Mouse (Mus musculus) lung, adult 2 months (tissue): ENCODE data around the gene Pou4f1. TPM values are rescaled to one million over a fixed set of nuclear protein-coding genes. Genes with fewer than 3 reads are reported as not detected.
"Not testable (repeated sequence)": the region's sequence is repeated elsewhere in the genome, so short reads cannot be mapped to it uniquely, and the experiment has no call there.

Source experiments
- DNase-seq: peaks from one replicate; pipeline ENCODE4 v3.0.0; 2022
- H3K4me1 ChIP-seq: fragments of 200-500 bp; 2 replicates; pipeline ENCODE4 v1.6.1; 2011; ENCODE audit warnings: low read length; ENCODE audit not compliant: control insufficient read depth, insufficient read depth
- H3K4me3 ChIP-seq: fragments of 200-500 bp; replicated peaks from 2 replicates; pipeline ENCODE3; 2011; ENCODE audit warnings: low read depth, mild to moderate bottlenecking, control low read depth, low read length; ENCODE audit errors: extremely low read depth
- CTCF ChIP-seq: fragments of 200-500 bp; IDR thresholded peaks from 2 replicates; pipeline ENCODE4 v1.5.1; 2011; ENCODE audit warnings: mild to moderate bottlenecking, low read length, control low read depth; ENCODE audit not compliant: insufficient read depth
- POLR2A ChIP-seq: fragments of 200-500 bp; IDR thresholded peaks from 2 replicates; pipeline ENCODE4 v1.6.1; 2011; ENCODE audit warnings: low read depth, mild to moderate bottlenecking, control low read depth, low read length, borderline replicate concordance; ENCODE audit errors: extremely low read depth
- WGBS: fragments of 180-500 bp; shearing (Covaris S2); methylation state at CpG from one replicate; pipeline ENCODE4 v1.1.7; 2018; 5-methylcytosine and 5-hydroxymethylcytosine counted together
- polyA plus RNA-seq: library from polyadenylated mRNA; depleted of rRNA; stranded (reverse); fragments of >200 nt; gene quantifications from 2 replicates; pipeline ENCODE4 v1.2.3, GENCODE M21; 2012; rRNA removed

Pou4f1 gene
- polyA plus RNA-seq: 0.06 TPM in 2 replicates

GRCm38 (mm10) chr14:104467966-104468622, at the start of gene Pou4f1:
Pou4f1 (minus strand) TSS chr14:104467999.
- DNase-seq: no peak
- Histone ChIP-seq H3K4me1 (peaks cover 7% of the 10 kb centered on the region), H3K4me3 (peak within 1 kb of the TSS; percentile 10)
- TF ChIP-seq CTCF (no peak), POLR2A (no peak)
- under 1% methylated on average over 62 of the region's 62 CpGs for WGBS

- H3K4me3 ChIP-seq: no peak overlapping the region
- DNase-seq: no peak
- TF ChIP-seq POLR2A (no peak), CTCF (no peak)
- WGBS: 80% methylated on average over 1 of the region's 1 CpGs
- H3K4me1 ChIP-seq: no peaks in the 10 kb centered on the region
These were observed 43.9 kb upstream of the Pou4f1 start for GRCm38 (mm10) chr14:104511664-104512063.

DNA sequence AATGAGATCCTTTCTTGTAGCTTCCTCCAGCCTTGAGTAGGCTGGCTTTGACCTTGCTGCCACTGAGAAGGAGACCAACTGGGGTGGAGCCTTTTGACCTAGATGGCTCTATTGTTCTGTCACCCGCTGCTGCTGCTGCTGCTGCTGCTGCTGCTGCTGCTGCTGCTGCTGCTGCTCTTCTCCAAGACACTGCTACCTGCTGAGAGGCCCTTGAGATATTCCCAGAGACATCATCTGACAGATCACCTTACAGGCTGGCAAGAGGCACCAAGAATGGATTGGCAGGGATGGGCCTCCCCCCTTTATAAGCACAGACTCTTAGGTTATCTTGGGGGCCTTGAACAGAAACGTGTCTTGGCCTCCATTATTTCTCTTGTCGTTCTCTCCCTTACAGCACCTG, 35.0 kb upstream of the Pou4f1 start:
- not testable (repeated sequence) for H3K4me1 ChIP-seq, H3K4me3 ChIP-seq, DNase-seq
- WGBS: 84% methylated on average over 3 of the region's 3 CpGs

DNA sequence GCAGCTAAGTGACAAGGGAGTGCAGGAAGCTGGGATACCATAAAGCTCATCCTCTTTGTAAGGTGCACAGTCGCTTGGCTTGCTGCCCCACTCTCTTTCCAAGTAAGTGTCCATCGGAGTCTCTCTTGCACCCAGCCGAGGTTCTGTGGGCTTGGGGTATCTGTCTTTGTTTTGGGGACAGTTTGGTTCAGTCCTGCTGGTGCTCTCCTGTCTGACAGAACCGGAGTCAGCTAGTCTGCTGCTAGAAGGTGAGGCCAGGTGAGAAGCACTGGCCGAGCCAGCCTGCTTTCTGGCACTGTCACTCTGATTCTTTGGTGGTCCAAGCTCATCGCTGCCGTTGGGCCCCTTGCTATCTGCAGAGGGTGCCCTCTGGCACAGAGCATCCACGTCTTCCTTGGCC, 12.0 kb upstream of the Pou4f1 start:
- DNase-seq: no peak
- 86% methylated on average over 8 of the region's 8 CpGs for WGBS
- TF ChIP-seq POLR2A (no peak), CTCF (no peak)
- no peak overlapping the region for H3K4me3 ChIP-seq
- H3K4me1 ChIP-seq: no peaks in the 10 kb centered on the region

- H3K4me3 ChIP-seq: no peak overlapping the region
- no peak for DNase-seq
- 90% methylated on average over 5 of the region's 5 CpGs for WGBS
- H3K4me1 ChIP-seq: peaks cover 5% of the 10 kb centered on the region
- TF ChIP-seq CTCF (no peak), POLR2A (no peak)
These were observed 10.8 kb upstream of the Pou4f1 start for GRCm38 (mm10) chr14:104478593-104478992.

- Histone ChIP-seq H3K4me3 (no peak overlapping the region), H3K4me1 (peaks cover 11% of the 10 kb centered on the region)
- no peak for DNase-seq
- TF ChIP-seq CTCF (no peak), POLR2A (no peak)
- WGBS: 96% methylated on average over 8 of the region's 8 CpGs
These were observed 9.8 kb upstream of the Pou4f1 start for GRCm38 (mm10) chr14:104477616-104478015.

DNA sequence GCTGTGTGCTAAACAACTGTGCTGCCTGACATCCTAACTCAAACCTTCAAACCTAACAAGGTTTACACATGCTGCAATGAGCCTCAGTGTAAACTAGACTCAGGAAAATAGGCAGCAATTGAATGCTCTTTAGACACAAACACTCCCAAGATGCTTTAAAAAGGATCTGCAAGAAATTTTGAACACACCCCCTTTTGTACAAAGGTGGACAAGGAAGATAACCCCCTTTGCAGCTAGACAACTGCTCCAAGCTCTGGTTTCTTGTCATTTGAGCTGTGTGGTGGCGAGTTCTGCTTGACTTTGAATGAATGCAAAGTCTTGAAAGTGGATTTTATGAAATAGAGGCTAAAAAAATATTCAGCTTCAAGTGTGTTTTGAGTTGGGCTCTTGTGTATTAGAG, 7.6 kb upstream of the Pou4f1 start:
- no peak for TF ChIP-seq CTCF
- no peak for TF ChIP-seq POLR2A
- H3K4me3 ChIP-seq: no peak overlapping the region
- 93% methylated on average over 1 of the region's 1 CpGs for WGBS
- H3K4me1 ChIP-seq: peaks cover 11% of the 10 kb centered on the region
- no peak for DNase-seq

GRCm38 (mm10) chr14:104468623-104468970, 798 bp upstream of the Pou4f1 start:
- H3K4me3 ChIP-seq: no peak overlapping the region
- TF ChIP-seq POLR2A (no peak), CTCF (no peak)
- DNase-seq: no peak
- 8% methylated on average over 6 of the region's 6 CpGs for WGBS
- peaks cover 9% of the 10 kb centered on the region for H3K4me1 ChIP-seq

GRCm38 (mm10) chr14:104467133-104467965, 450 bp downstream of the Pou4f1 start:
- no peak for DNase-seq
- Histone ChIP-seq H3K4me1 (peaks cover 2% of the 10 kb centered on the region), H3K4me3 (peak overlapping the region; percentile 10)
- TF ChIP-seq POLR2A (no peak), CTCF (no peak)
- WGBS: 2% methylated on average over 101 of the region's 101 CpGs

DNA sequence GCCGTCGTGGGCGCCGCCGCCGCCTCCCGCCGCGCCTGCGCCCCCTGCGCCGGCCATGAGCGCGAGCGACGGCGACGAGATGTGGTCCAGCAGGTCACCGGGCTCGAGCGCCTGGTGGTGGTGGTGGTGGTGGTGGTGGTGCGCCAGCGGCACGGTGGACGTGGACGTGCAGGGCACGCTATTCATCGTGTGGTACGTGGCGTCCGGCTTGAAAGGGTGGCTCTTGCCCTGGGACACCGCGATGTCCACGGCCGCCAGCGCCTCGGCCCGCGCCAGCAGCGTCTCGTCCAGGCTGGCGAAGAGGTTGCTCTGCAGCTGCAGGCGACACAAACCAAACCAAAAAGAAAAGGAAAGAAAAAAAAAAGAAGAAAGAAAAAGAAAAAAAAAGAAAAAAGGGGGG, 1.2 kb downstream of the Pou4f1 start:
- H3K4me3 ChIP-seq: no peak overlapping the region
- 4% methylated on average over 42 of the region's 43 CpGs for WGBS
- no peak for DNase-seq
- TF ChIP-seq CTCF: no peak
- TF ChIP-seq POLR2A: no peak
- peaks cover 2% of the 10 kb centered on the region for H3K4me1 ChIP-seq
